13 mouse cellular contexts compared by ENCODE assay signal in the genomic region with DNA sequence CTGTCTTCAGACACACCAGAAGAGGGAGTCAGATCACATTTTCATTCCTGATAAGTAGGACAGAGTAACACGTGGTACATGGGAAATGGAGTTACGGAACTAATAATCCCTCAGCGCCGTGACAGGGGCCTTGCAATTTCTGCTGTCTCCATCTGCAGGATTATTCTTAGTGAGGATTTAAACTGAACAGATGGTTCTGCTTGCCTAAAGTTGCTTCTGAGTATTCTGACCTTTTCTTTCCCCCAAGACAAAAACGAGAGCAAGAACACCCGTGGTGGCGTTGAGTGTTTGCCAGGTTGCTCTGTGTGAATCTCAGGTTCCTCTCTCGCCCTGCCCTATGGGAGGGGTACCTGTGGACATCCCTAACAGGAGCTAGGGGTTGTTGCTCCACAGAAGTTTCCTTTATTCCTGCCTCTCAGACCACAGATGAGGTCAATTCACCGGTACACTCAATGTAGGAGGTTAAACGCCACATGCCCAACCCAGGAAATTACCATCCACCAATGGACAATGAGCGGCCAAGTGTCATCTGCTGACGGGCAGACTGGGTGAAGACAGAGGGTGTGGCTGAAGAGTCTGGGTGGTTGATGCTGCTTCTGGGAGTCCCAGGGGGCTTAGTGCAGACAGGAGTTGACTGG. TPM values are rescaled to one million over a fixed set of nuclear protein-coding genes. Genes with fewer than 3 reads are reported as not detected.
DNase-seq lines count a peak whose midpoint lies in the region; ATAC-seq and TF ChIP-seq lines count a peak whose summit lies in the region.
"Had no signal": no experiment of that assay in that cellular context is flagged by ENCODE, and none has a peak within 500 bp of the region (broad histone marks: within the 10 kb centered on the region; RNA-seq: fewer than 3 reads in every experiment).

No protein-coding gene starts in this region.

- TF ChIP-seq POLR2A in lung, adult 2 months (IDR thresholded peaks at IDR 0.05; ENCODE audit: borderline replicate concordance, extremely low read depth, low read depth, low read length) = no peak

- no peaks in the 10 kb centered on the region for H3K9me3 ChIP-seq in midbrain, embryonic 14.5 days (ENCODE audit: control insufficient read depth, low read length)
- H3K9me3 ChIP-seq: embryonic facial prominence, embryonic 12.5 days; heart, embryonic 15.5 days; neural tube, embryonic 12.5 days had no signal

- H3K27me3 ChIP-seq in midbrain, embryonic 14.5 days (ENCODE audit: control insufficient read depth, insufficient read depth, low read length) = no peaks in the 10 kb centered on the region
- H3K27me3 ChIP-seq: embryonic facial prominence, embryonic 12.5 days; heart, embryonic 15.5 days; neural tube, embryonic 12.5 days had no signal

- peak overlapping the region; percentile 31 for H3K4me3 ChIP-seq in gastrocnemius, adult 2 months
- H3K4me3 ChIP-seq in lung, adult 2 months (replicated peaks; ENCODE audit: extremely low read depth, low read depth, low read length) = no peak overlapping the region
- H3K4me3 ChIP-seq in midbrain, embryonic 14.5 days (replicated peaks; ENCODE audit: low read depth, low read length) = no peak overlapping the region
- H3K4me3 ChIP-seq: embryonic facial prominence, embryonic 12.5 days; heart, embryonic 15.5 days; neural tube, embryonic 12.5 days had no signal

- no peak for DNase-seq in gastrocnemius, adult 2 months
- no peak for DNase-seq in gastrocnemius, postnatal 36 days
- DNase-seq in T-cell, adult 2 months (ENCODE audit: low spot score) = peak; percentile 27
- peak; percentile 65 to 72 for DNase-seq in cerebellum, postnatal 14 days
- no peak for DNase-seq in lung, adult 2 months
- DNase-seq in left cerebral cortex, adult 9 months (ENCODE audit: low spot score in 2 of 2) = no peak
- no peak for DNase-seq in midbrain, embryonic 14.5 days
- DNase-seq: right cerebral cortex, postnatal 4 days; thymus, postnatal 14 days had no signal

- WGBS in lung, adult 2 months = 72% methylated on average over 12 of the region's 12 CpGs
- WGBS in midbrain, embryonic 14.5 days = 80% methylated on average over 12 of the region's 12 CpGs

- H3K9ac ChIP-seq in midbrain, embryonic 14.5 days (replicated peaks; ENCODE audit: low read length) = no peak overlapping the region
- H3K9ac ChIP-seq: embryonic facial prominence, embryonic 12.5 days; heart, embryonic 15.5 days; neural tube, embryonic 12.5 days had no signal

- ATAC-seq in neutrophil, adult 5-6 weeks (ENCODE audit: extremely low read depth, insufficient number of reproducible peaks, low FRiP score, poor library complexity, severe bottlenecking) = peak; percentile 97
- ATAC-seq in midbrain, embryonic 14.5 days (ENCODE audit: low FRiP score, low TSS enrichment) = no peak

- H3K4me1 ChIP-seq in lung, adult 2 months (ENCODE audit: control insufficient read depth, insufficient read depth, low read length) = no peaks in the 10 kb centered on the region
- no peaks in the 10 kb centered on the region for H3K4me1 ChIP-seq in midbrain, embryonic 14.5 days (ENCODE audit: control insufficient read depth, insufficient read depth, low read length)
- H3K4me1 ChIP-seq: embryonic facial prominence, embryonic 12.5 days; heart, embryonic 15.5 days; neural tube, embryonic 12.5 days had no signal

- H3K27ac ChIP-seq in gastrocnemius, adult 2 months = peak overlapping the region; percentile 43
- no peak overlapping the region for H3K27ac ChIP-seq in midbrain, embryonic 14.5 days (replicated peaks; ENCODE audit: low read depth, low read length)
- H3K27ac ChIP-seq: embryonic facial prominence, embryonic 12.5 days; heart, embryonic 15.5 days; neural tube, embryonic 12.5 days had no signal

- no peak overlapping the region for H3K4me2 ChIP-seq in midbrain, embryonic 14.5 days (ENCODE audit: low read length)
- H3K4me2 ChIP-seq: embryonic facial prominence, embryonic 12.5 days; heart, embryonic 15.5 days; neural tube, embryonic 12.5 days had no signal

- intact Hi-C loops in gastrocnemius, adult 2 months (cut with DNase I) = no loop called here
- intact Hi-C loops in gastrocnemius, postnatal 36 days (cut with DNase I) = no loop called here

- H3K36me3 ChIP-seq in midbrain, embryonic 14.5 days (ENCODE audit: control insufficient read depth, insufficient read depth, low read length) = no peaks in the 10 kb centered on the region
- H3K36me3 ChIP-seq: embryonic facial prominence, embryonic 12.5 days; heart, embryonic 15.5 days; neural tube, embryonic 12.5 days had no signal

- TF ChIP-seq CTCF in gastrocnemius, adult 2 months (IDR thresholded peaks at IDR 0.05) = peak; percentile 3; the same call in 1 of the 2 replicates
- TF ChIP-seq CTCF in lung, adult 2 months (IDR thresholded peaks at IDR 0.05; ENCODE audit: insufficient read depth, low read length) = no peak

RNA-seq across cellular contexts. Expression of gene Purb, which starts 21.7 kb away (rescaled TPM):
- total RNA-seq in gastrocnemius, adult 2 months (2021) = 10 to 100 TPM; 19.9 to 23.5 TPM
- 10 to 100 TPM; 19.7 to 20.7 TPM for total RNA-seq in gastrocnemius, postnatal 36 days (2021)
- 73.4 and 75.8 TPM in 2 replicates for total RNA-seq in neutrophil, adult 5-6 weeks (2017)
- polyA plus RNA-seq in lung, adult 2 months (2012; rRNA removed) = 10.7 and 11.0 TPM in 2 replicates
- polyA plus RNA-seq in midbrain, embryonic 14.5 days (2014; fragmentation: Nextera tagmentation; extraction: Ambion mirVana) = 12.5 and 12.7 TPM in 2 replicates

RNA-seq across cellular contexts. Expression of gene Myo1g, which starts 23.3 kb away (rescaled TPM):
- total RNA-seq in gastrocnemius, adult 2 months (2021) = under 1 TPM; 0.36 to 0.56 TPM
- total RNA-seq in gastrocnemius, postnatal 36 days (2021) = 1 to 10 TPM; 1.3 to 1.7 TPM
- total RNA-seq in neutrophil, adult 5-6 weeks (2017) = 169 and 182 TPM in 2 replicates
- 37.1 and 52.3 TPM in 2 replicates for polyA plus RNA-seq in lung, adult 2 months (2012; rRNA removed)
- 0.15 and 0.37 TPM in 2 replicates for polyA plus RNA-seq in midbrain, embryonic 14.5 days (2014; fragmentation: Nextera tagmentation; extraction: Ambion mirVana)

RNA-seq across cellular contexts. Expression of gene Ccm2, which starts 49.3 kb away (rescaled TPM):
- 10 to 100 TPM; 20.8 to 23.8 TPM for total RNA-seq in gastrocnemius, adult 2 months (2021)
- 10 to 100 TPM; 24.4 to 26.6 TPM for total RNA-seq in gastrocnemius, postnatal 36 days (2021)
- total RNA-seq in neutrophil, adult 5-6 weeks (2017) = 297 and 309 TPM in 2 replicates
- 77.3 and 100 TPM in 2 replicates for polyA plus RNA-seq in lung, adult 2 months (2012; rRNA removed)
- 73.8 and 84.3 TPM in 2 replicates for polyA plus RNA-seq in midbrain, embryonic 14.5 days (2014; fragmentation: Nextera tagmentation; extraction: Ambion mirVana)

RNA-seq across cellular contexts. Expression of gene H2afv, which starts 53.2 kb away (rescaled TPM):
- total RNA-seq in gastrocnemius, adult 2 months (2021) = 10 to 100 TPM; 44.2 to 70.3 TPM
- total RNA-seq in gastrocnemius, postnatal 36 days (2021) = 10 to 100 TPM; 36.4 to 49.2 TPM
- total RNA-seq in neutrophil, adult 5-6 weeks (2017) = 41.4 and 46.2 TPM in 2 replicates
- 39.1 and 51.4 TPM in 2 replicates for polyA plus RNA-seq in lung, adult 2 months (2012; rRNA removed)
- 341 and 379 TPM in 2 replicates for polyA plus RNA-seq in midbrain, embryonic 14.5 days (2014; fragmentation: Nextera tagmentation; extraction: Ambion mirVana)

Comparison
In these comparisons a context has a peak if more than half of its experiments do, and no peak if none do; other contexts are left out.
1. DNase-seq: peak in T-cell, adult 2 months (single experiment) and cerebellum, postnatal 14 days (2 of 2); none in gastrocnemius, adult 2 months (single experiment), gastrocnemius, postnatal 36 days (0 of 2), lung, adult 2 months (single experiment), left cerebral cortex, adult 9 months (0 of 2) and midbrain, embryonic 14.5 days (single experiment).
2. RNA of gene Myo1g, which starts 23.3 kb away (total RNA-seq): 169 to 182 TPM in neutrophil, adult 5-6 weeks; 1.3 to 1.7 TPM in gastrocnemius, postnatal 36 days and 0.36 to 0.56 TPM in gastrocnemius, adult 2 months; every median in the first group is over 10 times any median in the second.
3. RNA of gene Ccm2, which starts 49.3 kb away (total RNA-seq): 297 to 309 TPM in neutrophil, adult 5-6 weeks; 24.4 to 26.6 TPM in gastrocnemius, postnatal 36 days and 20.8 to 23.8 TPM in gastrocnemius, adult 2 months; every median in the first group is over 10 times any median in the second.